Mouse (Mus musculus) hindbrain, postnatal 0 days (tissue): ENCODE measurements around the gene Ncoa3. TPM values are rescaled to one million over a fixed set of nuclear protein-coding genes. Genes with fewer than 3 reads are reported as not detected.
A peak's percentile ranks its signal among the peaks of the same experiment; 100 is the strongest.

Source experiments
- ATAC-seq: fragments of 200-750 bp; cut with Nextera tagmentation; 2 replicates; pipeline ENCODE4 v1.8.0; 2017; ENCODE audit warnings: mild to moderate bottlenecking, moderate TSS enrichment, moderate library complexity
- DNase-seq: peaks from one replicate; pipeline ENCODE4 v3.0.0-alpha.2; 2015; ENCODE audit warnings: low spot score
- H3K27ac ChIP-seq: fragments of 300-500 bp; sonication (generic); 2 replicates; pipeline ENCODE4 v1.5.1; 2014; ENCODE audit warnings: mild to moderate bottlenecking
- H3K27me3 ChIP-seq: fragments of 300-500 bp; sonication (generic); 2 replicates; pipeline ENCODE4 v1.6.1; 2014; ENCODE audit warnings: low read length, mixed read lengths; ENCODE audit not compliant: insufficient read depth
- H3K36me3 ChIP-seq: fragments of 300-500 bp; sonication (generic); 2 replicates; pipeline ENCODE4 v1.6.1; 2014; ENCODE audit warnings: low read length, mixed read lengths; ENCODE audit not compliant: insufficient read depth
- H3K4me1 ChIP-seq: fragments of 300-500 bp; sonication (generic); 2 replicates; pipeline ENCODE4 v1.6.1; 2014; ENCODE audit warnings: antibody characterized with exemption, low read length, mixed read lengths; ENCODE audit not compliant: insufficient read depth
- H3K4me2 ChIP-seq: fragments of 300-500 bp; sonication (generic); 2 replicates; pipeline ENCODE4 v1.6.1; 2014; ENCODE audit warnings: low read depth, mild to moderate bottlenecking, low read length, moderate library complexity, mixed read lengths
- H3K4me3 ChIP-seq: fragments of 300-500 bp; sonication (generic); 2 replicates; pipeline ENCODE4 v1.5.1; 2014; ENCODE audit warnings: low read length
- H3K9ac ChIP-seq: fragments of 300-500 bp; sonication (generic); replicated peaks from 2 replicates; pipeline ENCODE4 v1.6.1; 2014; ENCODE audit warnings: mild to moderate bottlenecking, low read length, moderate library complexity, mixed read lengths
- H3K9me3 ChIP-seq: fragments of 300-500 bp; sonication (generic); 2 replicates; pipeline ENCODE4 v1.6.1; 2016; ENCODE audit warnings: low read length, mixed read lengths
- CTCF ChIP-seq: IDR thresholded peaks from 2 replicates; pipeline ENCODE4 v1.5.1; 2016; ENCODE audit warnings: antibody characterized with exemption, control low read depth, low read depth
- WGBS: fragments of 180-500 bp; shearing (Covaris S2); extraction: QIAGEN DNeasy Blood & Tissue Kit; methylation state at CpG from one replicate; pipeline ENCODE4 v1.1.7; 2014; 5-methylcytosine and 5-hydroxymethylcytosine counted together
- polyA plus RNA-seq: library from polyadenylated mRNA; unstranded; fragments of >200 nt; fragmentation: Nextera tagmentation; extraction: Ambion mirVana; gene quantifications from 2 replicates; pipeline ENCODE4 v1.2.1, GENCODE M21; 2015
- total RNA-seq: library from RNA; depleted of rRNA; stranded (reverse); fragments of >200 nt; gene quantifications from 2 replicates; pipeline ENCODE4 v1.2.3, GENCODE M21; 2014

The Ncoa3 gene
- total and polyA plus RNA-seq, 2 experiments from 2014 or later = 10.8 to 28.3 TPM

- ATAC-seq = no peak
- H3K27ac ChIP-seq = no peak overlapping the region
- DNase-seq = no peak
These were observed 77.3 kb downstream of the Ncoa3 start for GRCm38 (mm10) chr2:166069738-166070137.

GRCm38 (mm10) chr2:166071481-166071880 lies 79.0 kb downstream of the Ncoa3 start:
- no peaks in the 10 kb centered on the region for H3K27me3 ChIP-seq

More at GRCm38 (mm10) chr2:166069738-166070137, 77.3 kb downstream of the Ncoa3 start:
- H3K4me3 ChIP-seq = no peak overlapping the region
- H3K27me3 ChIP-seq = no peaks in the 10 kb centered on the region
- H3K4me1 ChIP-seq = no peaks in the 10 kb centered on the region
- H3K9ac ChIP-seq = no peak overlapping the region
- WGBS = 92% methylated on average over 7 of the region's 7 CpGs
- no peaks in the 10 kb centered on the region for H3K9me3 ChIP-seq
- peaks cover 51% of the 10 kb centered on the region for H3K36me3 ChIP-seq
- TF ChIP-seq CTCF = no peak
- H3K4me2 ChIP-seq = no peak overlapping the region

GRCm38 (mm10) chr2:166071889-166072288 lies 79.5 kb downstream of the Ncoa3 start:
- Histone ChIP-seq H3K4me1 (no peaks in the 10 kb centered on the region), H3K9ac (no peak overlapping the region), H3K27me3 (no peaks in the 10 kb centered on the region), H3K36me3 (peaks cover 41% of the 10 kb centered on the region), H3K4me3 (no peak overlapping the region), H3K4me2 (no peak overlapping the region), H3K27ac (no peak overlapping the region), H3K9me3 (no peaks in the 10 kb centered on the region)
- DNase-seq = no peak
- TF ChIP-seq CTCF = no peak
- no peak for ATAC-seq
- 82% methylated on average over 9 of the region's 9 CpGs for WGBS

More at GRCm38 (mm10) chr2:166071481-166071880, 79.0 kb downstream of the Ncoa3 start:
- no peak for TF ChIP-seq CTCF
- DNase-seq (no peak), ATAC-seq (no peak)
- no peak overlapping the region for H3K4me3 ChIP-seq
- no peak overlapping the region for H3K4me2 ChIP-seq
- H3K27ac ChIP-seq = no peak overlapping the region
- H3K36me3 ChIP-seq = peaks cover 45% of the 10 kb centered on the region
- H3K9me3 ChIP-seq = no peaks in the 10 kb centered on the region
- no peak overlapping the region for H3K9ac ChIP-seq
- 88% methylated on average over 5 of the region's 5 CpGs for WGBS
- H3K4me1 ChIP-seq = no peaks in the 10 kb centered on the region

- Histone ChIP-seq H3K4me1 (no peaks in the 10 kb centered on the region), H3K27ac (no peak overlapping the region), H3K36me3 (peaks cover 37% of the 10 kb centered on the region), H3K9me3 (no peaks in the 10 kb centered on the region), H3K4me2 (no peak overlapping the region), H3K9ac (no peak overlapping the region), H3K4me3 (no peak overlapping the region), H3K27me3 (no peaks in the 10 kb centered on the region)
- WGBS = 77% methylated on average over 10 of the region's 10 CpGs
- TF ChIP-seq CTCF = no peak
- ATAC-seq (no peak), DNase-seq (no peak)
These were observed 80.6 kb downstream of the Ncoa3 start for GRCm38 (mm10) chr2:166073082-166073481.

- ATAC-seq (no peak), DNase-seq (no peak)
- Histone ChIP-seq H3K27me3 (no peaks in the 10 kb centered on the region), H3K9ac (no peak overlapping the region), H3K4me1 (no peaks in the 10 kb centered on the region), H3K9me3 (no peaks in the 10 kb centered on the region), H3K4me3 (no peak overlapping the region), H3K27ac (no peak overlapping the region), H3K4me2 (no peak overlapping the region), H3K36me3 (peaks cover 33% of the 10 kb centered on the region)
- no peak for TF ChIP-seq CTCF
- 54% methylated on average over 6 of the region's 6 CpGs for WGBS
These were observed 81.9 kb downstream of the Ncoa3 start for GRCm38 (mm10) chr2:166074322-166074721.

- TF ChIP-seq CTCF = no peak
- ATAC-seq (no peak), DNase-seq (no peak)
- no peak overlapping the region for H3K27ac ChIP-seq
- 88% methylated on average over 9 of the region's 9 CpGs for WGBS
- H3K9ac ChIP-seq = no peak overlapping the region
- no peaks in the 10 kb centered on the region for H3K4me1 ChIP-seq
- no peak overlapping the region for H3K4me2 ChIP-seq
- no peak overlapping the region for H3K4me3 ChIP-seq
- H3K36me3 ChIP-seq = peaks cover 18% of the 10 kb centered on the region; the same call in 1 of the 2 replicates
- H3K9me3 ChIP-seq = no peaks in the 10 kb centered on the region
- no peaks in the 10 kb centered on the region for H3K27me3 ChIP-seq
These were observed 84.9 kb downstream of the Ncoa3 start for GRCm38 (mm10) chr2:166077371-166077770.

- 0 out of 2 replicates have a peak, but pooled peaks cover 7% of the 10 kb centered on the region for H3K36me3 ChIP-seq
- no peaks in the 10 kb centered on the region for H3K27me3 ChIP-seq
- no peak overlapping the region for H3K27ac ChIP-seq
- DNase-seq = no peak
- no peaks in the 10 kb centered on the region for H3K4me1 ChIP-seq
- no peak overlapping the region for H3K9ac ChIP-seq
- H3K9me3 ChIP-seq = no peaks in the 10 kb centered on the region
- H3K4me2 ChIP-seq = no peak overlapping the region
- H3K4me3 ChIP-seq = no peak overlapping the region
- WGBS = 88% methylated on average over 14 of the region's 14 CpGs
- peak; percentile 29; the same call in 1 of the 2 replicates for TF ChIP-seq CTCF
- no peak for ATAC-seq
These were observed 86.8 kb downstream of the Ncoa3 start for GRCm38 (mm10) chr2:166079231-166079630.
